10 mouse cellular contexts compared by ENCODE assay signal in the genomic region with DNA sequence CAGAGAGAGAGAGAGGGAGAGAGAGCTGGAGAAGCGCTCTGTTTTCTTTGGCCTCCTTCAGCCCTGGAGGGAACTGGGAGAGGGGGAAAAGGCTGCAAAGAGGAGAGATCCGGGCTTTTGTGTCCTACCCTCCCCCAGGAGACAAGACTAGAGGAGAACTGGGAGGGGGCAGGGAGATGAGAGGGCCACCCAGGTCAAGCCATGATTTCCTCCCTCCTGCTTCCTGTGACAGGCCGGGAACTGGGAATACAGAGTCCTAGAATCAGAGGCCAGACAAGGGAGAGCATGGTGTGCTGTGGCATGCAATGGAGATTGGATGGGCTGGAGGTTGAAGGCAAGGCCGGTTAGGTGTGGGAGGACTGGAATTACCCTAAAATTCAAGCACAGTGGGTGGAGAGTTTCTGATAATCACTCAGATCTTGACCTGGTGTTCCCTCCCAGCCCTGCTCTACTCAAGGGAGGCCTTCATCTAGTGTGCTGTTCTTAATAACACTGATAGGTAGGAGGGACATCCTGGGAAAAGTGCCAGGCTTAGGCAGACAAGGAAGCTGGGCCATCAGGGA. TPM values are rescaled to one million over a fixed set of nuclear protein-coding genes. Genes with fewer than 3 reads are reported as not detected.
DNase-seq lines count a peak whose midpoint lies in the region; ATAC-seq and TF ChIP-seq lines count a peak whose summit lies in the region.
"Had no signal": no experiment of that assay in that cellular context is flagged by ENCODE, and none has a peak within 500 bp of the region (broad histone marks: within the 10 kb centered on the region; RNA-seq: fewer than 3 reads in every experiment).

No protein-coding gene starts in this region.

- no peaks in the 10 kb centered on the region for H3K9me3 ChIP-seq in stomach, embryonic 15.5 days

- intact Hi-C loops in heart, adult 2 months (cut with DNase I): loop anchor here (5.0 kb wide), 1 partner anchor 75 kb away; no protein-coding TSS in a partner anchor

- peak; percentile 31 for DNase-seq in lung, postnatal 10 days
- DNase-seq in lung, postnatal 36 days: no peak
- peak; percentile 40 to 62 for DNase-seq in heart, adult 2 months
- DNase-seq in kidney, adult 9 months: peak; percentile 62
- DNase-seq in adipocyte (ENCODE audit: low spot score): no peak
- no peak for DNase-seq in urinary bladder, postnatal 36 days (ENCODE audit: low spot score in 2 of 2)
- DNase-seq in cerebellum, postnatal 36 days: no peak
- DNase-seq: cerebellum, postnatal 10 days had no signal

- peaks cover 6% of the 10 kb centered on the region for H3K4me1 ChIP-seq in heart, adult 2 months (ENCODE audit: control insufficient read depth, insufficient read depth, low read length)
- peaks cover 21% of the 10 kb centered on the region; the same call in 1 of the 2 replicates for H3K4me1 ChIP-seq in stomach, embryonic 15.5 days

- ATAC-seq in stomach, embryonic 15.5 days (ENCODE audit: insufficient read depth, low FRiP score, low read depth): peak; percentile 67; the same call in 1 of the 2 replicates

- WGBS in heart, adult 2 months: 32% methylated on average over 4 of the region's 4 CpGs
- 18% methylated on average over 4 of the region's 4 CpGs for WGBS in stomach, embryonic 15.5 days

- no peak overlapping the region for H3K4me2 ChIP-seq in stomach, embryonic 15.5 days

- TF ChIP-seq POLR2A in heart, adult 2 months (IDR thresholded peaks at IDR 0.05; ENCODE audit: insufficient read depth, low read depth, low read length): no peak

- H3K27me3 ChIP-seq in heart, adult 2 months (ENCODE audit: control insufficient read depth, insufficient read depth, low read length): no peaks in the 10 kb centered on the region
- no peaks in the 10 kb centered on the region for H3K27me3 ChIP-seq in stomach, embryonic 15.5 days (replicated peaks)

- TF ChIP-seq EP300 in heart, adult 2 months (IDR thresholded peaks at IDR 0.05; ENCODE audit: insufficient read depth, low read depth, low read length): no peak

- no peaks in the 10 kb centered on the region for H3K79me2 ChIP-seq in heart, adult 2 months (replicated peaks; ENCODE audit: control insufficient read depth, insufficient read depth, low read length)

- no peaks in the 10 kb centered on the region for H3K36me3 ChIP-seq in heart, adult 2 months (ENCODE audit: control insufficient read depth, insufficient read depth, low read length)
- H3K36me3 ChIP-seq in stomach, embryonic 15.5 days: no peaks in the 10 kb centered on the region

- no peak overlapping the region for H3K4me3 ChIP-seq in heart, adult 2 months
- H3K4me3 ChIP-seq in stomach, embryonic 15.5 days (replicated peaks): no peak overlapping the region

- no peak overlapping the region for H3K9ac ChIP-seq in heart, adult 2 months (ENCODE audit: low read depth, low read length)
- no peak overlapping the region for H3K9ac ChIP-seq in stomach, embryonic 15.5 days

- peak overlapping the region; percentile 48; the same call in 1 of the 2 replicates for H3K27ac ChIP-seq in heart, adult 2 months
- peak overlapping the region; percentile 48; the same call in 1 of the 2 replicates for H3K27ac ChIP-seq in stomach, embryonic 15.5 days

- TF ChIP-seq CTCF in heart, adult 2 months (IDR thresholded peaks at IDR 0.05): no peak

RNA-seq across cellular contexts. Expression of a gene that starts 17.6 kb away (rescaled TPM):
- total RNA-seq in heart, adult 2 months (2021): 10 to 100 TPM; 45.5 to 45.7 TPM
- polyA plus RNA-seq in heart, adult 2 months (2012; rRNA removed): 63.0 and 81.8 TPM in 2 replicates
- polyA plus RNA-seq in stomach, embryonic 15.5 days (2015; fragmentation: Nextera tagmentation; extraction: Ambion mirVana): 24.6 and 29.7 TPM in 2 replicates
- total RNA-seq: MEL had no signal

Comparison
In these comparisons a context has a peak if more than half of its experiments do, and no peak if none do; other contexts are left out.
1. DNase-seq: peak in lung, postnatal 10 days (single experiment), heart, adult 2 months (2 of 2) and kidney, adult 9 months (single experiment); none in lung, postnatal 36 days (single experiment), adipocyte (single experiment), urinary bladder, postnatal 36 days (0 of 2) and cerebellum, postnatal 36 days (0 of 2).